Mouse (Mus musculus) heart, postnatal 0 days (tissue): ENCODE results near the gene Foxa1.

Source experiments
- CTCF ChIP-seq: IDR thresholded peaks from 2 replicates; pipeline ENCODE4 v1.5.1; 2016; ENCODE audit warnings: antibody characterized with exemption, control low read depth, low read depth
- EP300 ChIP-seq: IDR thresholded peaks from 2 replicates; pipeline ENCODE4 v1.6.1; 2016; ENCODE audit warnings: antibody characterized with exemption, low read depth

- no peak for TF ChIP-seq CTCF
- TF ChIP-seq EP300: no peak
Measured at GRCm38 (mm10) chr12:57572415-57572814, 25.7 kb upstream of the Foxa1 start.
